Mouse (Mus musculus): ENCODE results near the gene Gulp1.

Gulp1 gene

DNA sequence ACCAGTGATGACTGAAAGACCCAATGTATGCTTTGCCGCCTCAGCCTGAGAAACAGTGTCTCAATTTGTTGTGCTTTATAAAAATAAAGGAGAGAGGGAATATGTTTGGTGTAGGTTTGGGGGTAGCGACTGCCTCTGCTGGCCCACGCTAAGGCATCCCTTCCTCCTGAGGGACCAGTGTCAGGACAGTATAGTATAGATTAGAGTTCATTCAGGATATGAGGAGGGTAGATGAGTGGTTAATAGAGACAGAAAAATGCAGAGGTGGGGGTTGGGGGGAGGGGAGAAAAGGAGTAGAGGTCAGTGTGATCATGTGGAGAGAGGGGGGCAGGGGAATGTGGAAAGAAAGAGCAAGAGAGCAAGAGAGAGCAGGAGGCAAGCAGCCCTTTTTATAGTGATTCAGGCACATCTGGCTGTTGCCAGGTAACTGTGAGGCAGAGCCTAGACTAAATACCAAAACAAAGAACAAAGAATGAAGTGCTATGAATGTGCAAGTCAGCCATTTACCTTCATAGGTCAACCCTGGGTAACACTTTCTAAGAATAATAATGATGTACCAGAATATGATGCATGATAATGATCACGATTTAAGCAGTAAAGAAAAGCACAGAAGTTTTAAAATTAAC is 169.6 kb downstream of the Gulp1 start:
- peak; percentile 3 for DNase-seq (ENCODE audit: low read depth)

DNA sequence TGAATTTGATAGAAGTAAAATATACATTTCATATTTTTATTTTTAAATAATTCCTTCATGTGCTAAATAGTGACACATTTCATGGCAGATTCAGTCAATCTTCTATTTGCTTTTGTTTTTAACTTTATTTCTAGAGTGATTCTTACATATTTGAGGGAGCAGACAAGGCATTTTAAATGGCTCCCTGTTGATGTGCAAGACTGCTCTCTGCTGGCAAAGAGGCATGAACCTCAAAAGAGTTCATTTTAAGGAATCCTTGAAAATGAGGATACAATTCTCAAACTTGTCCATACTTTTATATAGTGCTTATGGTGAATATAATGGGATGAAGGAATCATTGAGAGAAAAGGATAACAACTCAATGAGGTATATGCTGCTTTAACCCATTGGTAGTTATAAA is 189.9 kb downstream of the Gulp1 start:
- peak; percentile 78 for DNase-seq (ENCODE audit: low read depth)

DNA sequence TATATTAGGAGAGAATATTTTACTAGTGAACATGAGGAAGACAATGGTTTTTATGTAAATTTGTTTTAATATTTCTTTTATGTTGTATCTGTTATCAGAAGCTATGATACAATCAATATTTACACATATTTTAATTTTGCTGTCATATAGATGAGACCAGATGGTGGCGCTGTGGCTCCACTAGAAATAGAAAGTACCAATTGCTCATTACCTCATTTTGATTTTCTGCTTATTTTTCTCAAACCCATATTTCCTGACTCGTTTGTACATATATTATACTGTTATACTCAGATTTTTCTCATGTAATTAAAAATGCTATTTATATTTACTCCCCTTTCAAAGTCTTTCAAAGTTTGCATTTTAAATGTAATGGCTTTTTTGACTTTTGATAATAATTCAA is 194.4 kb downstream of the Gulp1 start:
- DNase-seq (ENCODE audit: low read depth), result peak; percentile 84

DNA sequence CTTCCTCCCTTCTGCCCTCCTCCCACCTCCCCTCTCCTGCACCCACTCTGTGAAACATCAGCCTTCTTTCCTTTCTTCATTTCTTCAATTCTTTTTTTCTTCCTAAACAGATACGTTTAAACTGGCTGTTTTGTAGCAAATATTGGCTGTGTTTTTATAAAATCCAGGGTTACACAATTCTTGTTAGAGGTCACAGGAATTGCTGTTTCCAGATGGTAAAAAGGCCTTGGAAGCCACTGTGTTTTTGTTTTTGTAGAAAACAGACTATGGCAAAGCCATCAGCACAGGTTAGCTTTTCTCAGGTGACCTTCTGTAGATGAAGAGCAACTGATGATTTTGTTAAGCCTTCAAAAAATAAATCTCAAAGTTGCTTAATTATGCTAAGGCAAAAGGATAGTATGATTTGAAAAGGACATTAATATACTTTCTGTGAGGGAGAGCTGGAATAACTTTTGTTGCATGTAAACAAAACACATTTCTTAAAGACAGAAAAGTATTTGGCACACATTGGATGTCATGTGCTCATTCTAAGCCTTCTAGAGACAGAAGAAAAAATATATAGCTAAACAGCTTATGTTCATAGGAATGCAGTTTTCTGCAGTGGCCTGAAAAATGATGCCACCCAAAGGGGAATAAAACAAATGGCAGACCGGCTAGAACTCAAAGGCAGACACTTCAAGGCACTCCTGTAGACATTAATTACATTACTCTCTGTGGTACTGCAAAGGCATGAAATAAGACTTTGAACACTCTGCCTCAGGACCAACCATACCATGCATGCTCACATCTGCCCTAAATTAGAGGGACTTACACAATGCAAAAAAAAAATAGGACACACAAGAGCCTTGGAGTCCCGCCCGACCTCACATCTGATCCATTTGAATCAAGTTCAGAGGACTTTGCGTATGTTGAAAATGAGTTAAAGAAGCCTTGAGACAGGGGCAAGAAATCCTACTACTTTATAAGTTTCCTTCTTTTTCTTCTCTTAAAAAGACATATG is 199.7 kb downstream of the Gulp1 start:
- DNase-seq (ENCODE audit: low read depth), result peak; percentile 88

DNA sequence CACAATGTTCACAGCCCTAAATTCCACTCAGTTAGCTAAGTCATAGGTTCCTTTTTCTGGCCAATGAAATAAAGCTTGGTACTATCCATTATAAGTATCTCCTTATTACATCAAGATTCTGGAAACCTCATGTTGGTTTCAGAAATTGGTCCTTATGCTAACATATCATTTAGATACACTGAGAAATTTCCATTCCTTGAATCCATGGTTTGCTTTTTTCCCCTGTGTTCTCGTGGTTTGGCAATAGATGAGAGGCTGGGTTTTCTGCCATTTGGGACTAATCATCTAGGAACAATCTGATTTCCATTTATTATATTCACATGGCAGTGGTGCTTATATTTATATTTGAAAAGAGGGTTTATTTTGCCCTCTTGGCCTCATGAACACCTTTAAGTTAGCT is 226.9 kb downstream of the Gulp1 start:
- DNase-seq (ENCODE audit: low read depth), result peak; percentile 49

DNA sequence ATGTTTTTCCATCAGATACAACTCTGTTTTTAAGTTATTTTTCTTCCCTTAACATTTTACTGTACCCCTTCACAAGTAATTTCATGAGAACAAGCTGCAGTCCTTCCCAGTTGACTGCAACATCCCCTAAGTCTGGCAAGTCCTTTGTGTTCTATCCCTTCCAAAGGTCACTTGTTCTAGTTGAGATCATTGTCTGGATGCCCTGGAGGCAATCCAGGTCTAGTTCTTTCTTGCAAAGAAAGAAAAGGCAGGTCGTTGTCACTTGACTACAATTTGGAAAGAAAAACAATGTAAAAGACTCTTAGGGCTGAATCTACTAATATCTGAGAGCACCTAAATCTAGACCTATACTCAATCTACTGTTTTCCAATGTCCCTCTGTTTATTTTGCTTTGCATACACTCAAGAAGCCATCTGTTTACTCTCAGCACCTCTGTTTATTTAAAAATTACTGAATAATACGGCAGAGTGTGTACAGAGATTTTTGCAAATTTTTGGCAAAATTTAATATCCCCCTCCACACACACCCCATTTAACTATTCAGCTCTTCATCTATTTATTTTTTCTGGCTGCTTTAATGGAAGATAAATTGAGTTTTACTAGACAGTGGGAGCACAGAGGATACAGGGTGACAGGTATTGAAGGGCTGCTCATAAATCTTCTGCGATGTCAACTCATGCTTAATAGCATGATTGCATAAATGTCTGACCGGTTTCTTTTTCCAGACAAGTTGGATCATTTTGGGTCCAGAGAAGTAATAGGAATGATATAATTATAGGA is 252.5 kb downstream of the Gulp1 start:
- DNase-seq (ENCODE audit: low read depth), result no peak

DNA sequence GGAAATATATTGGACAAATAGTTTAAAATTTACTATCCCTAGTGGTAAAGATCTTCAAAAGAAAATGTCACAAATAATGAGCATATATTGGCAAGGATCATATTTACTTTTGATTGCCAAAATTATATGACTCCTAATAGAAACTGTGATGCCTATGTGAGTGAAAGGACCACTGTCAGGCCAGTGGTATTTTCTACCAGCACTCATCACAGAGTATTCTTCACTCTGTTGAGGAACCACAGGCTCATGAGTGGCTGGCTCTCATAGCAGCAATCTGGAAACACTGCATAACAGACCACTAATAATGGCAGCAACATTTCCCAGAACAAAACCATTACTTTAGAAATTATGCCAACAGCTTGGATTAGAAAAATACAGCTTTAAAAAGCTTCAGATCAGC is 255.1 kb downstream of the Gulp1 start:
- DNase-seq (ENCODE audit: low read depth), result no peak

DNA sequence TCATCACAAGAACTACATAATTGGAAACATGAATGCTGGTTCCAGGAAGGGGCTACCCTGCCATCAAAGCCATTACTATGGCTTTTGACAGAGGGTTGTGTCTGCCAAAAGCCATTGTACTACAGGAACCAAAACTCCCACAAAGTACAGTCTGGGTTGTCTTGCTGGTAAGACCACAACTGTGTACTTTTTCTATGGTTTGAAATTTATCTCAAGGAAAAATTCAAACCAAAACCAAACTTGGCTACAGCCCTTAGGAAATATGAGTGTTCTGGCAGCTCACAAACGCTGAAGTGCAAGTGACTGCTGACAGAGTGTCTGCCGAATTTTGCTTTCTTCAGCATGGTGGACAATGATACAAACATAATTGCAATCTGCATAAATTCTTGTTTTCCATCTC is 259.0 kb downstream of the Gulp1 start:
- DNase-seq (ENCODE audit: low read depth), result no peak

DNA sequence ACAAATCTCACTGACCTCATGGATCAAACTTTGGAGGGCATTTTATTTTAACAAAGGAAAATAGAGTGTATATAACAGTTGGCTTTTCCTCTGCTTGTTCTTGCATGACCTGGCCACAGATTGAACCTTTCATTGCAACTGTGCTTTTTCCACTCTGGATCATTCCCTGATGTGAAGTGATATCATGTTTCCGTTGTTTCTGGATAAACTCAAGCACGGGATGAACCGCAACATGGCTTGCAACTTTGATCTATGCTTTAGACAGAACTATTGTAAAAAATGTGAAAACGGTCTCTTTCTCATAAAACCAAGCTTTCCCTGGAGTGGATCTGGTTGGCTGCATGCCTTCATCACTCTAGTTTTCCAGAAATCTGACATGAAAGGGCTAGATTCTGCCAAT is 282.6 kb downstream of the Gulp1 start:
- DNase-seq (ENCODE audit: low read depth), result peak; percentile 2
